Mouse (Mus musculus) gastrocnemius, postnatal 10 days (tissue): Measurements from ENCODE around the gene Dnah10. TPM values are rescaled to one million over a fixed set of nuclear protein-coding genes. Genes with fewer than 3 reads are reported as not detected.

ENCODE experiments used
- DNase-seq: peaks from one replicate; pipeline ENCODE4 v3.0.0; 2021; ENCODE audit warnings: mixed read lengths
- total RNA-seq, 2 experiments: library from RNA; stranded (reverse); gene quantifications; 2 replicates each; pipeline ENCODE4 v1.2.3; 2021

Gene Dnah10
- total RNA-seq, 2 experiments from 2014 or later, result 0.07 to 0.19 TPM

GRCm38 (mm10) chr5:124872033-124872432 lies 147.1 kb downstream of the Dnah10 start:
- no peak for DNase-seq

GRCm38 (mm10) chr5:124873096-124873495 lies 148.2 kb downstream of the Dnah10 start:
- no peak for DNase-seq

- no peak for DNase-seq
Measured at GRCm38 (mm10) chr5:124873890-124874601, 149.2 kb downstream of the Dnah10 start.

GRCm38 (mm10) chr5:124879251-124879650 lies 154.4 kb downstream of the Dnah10 start:
- no peak for DNase-seq

GRCm38 (mm10) chr5:124879801-124880200 lies 154.9 kb downstream of the Dnah10 start:
- DNase-seq, result no peak

GRCm38 (mm10) chr5:124883877-124884276 lies 159.0 kb downstream of the Dnah10 start:
- DNase-seq, result no peak

Other genes starting within 250 kb of the Dnah10 start
- 1 to 10 TPM; 6.6 to 7.9 TPM for gene Rilpl2, start 246.7 kb upstream of the Dnah10 start, total RNA-seq
- gene Snrnp35, start 242.0 kb upstream of the Dnah10 start, total RNA-seq, result 10 to 100 TPM; 21.8 to 23.6 TPM
- 10 to 100 TPM; 48.9 to 49.3 TPM for gene Rilpl1, start 193.7 kb upstream of the Dnah10 start, total RNA-seq
- gene Tmed2, start 184.4 kb upstream of the Dnah10 start, total RNA-seq, result 100 to 1,000 TPM; 158 to 163 TPM
- 1 to 10 TPM; 4.9 to 6.0 TPM for gene Ddx55, start 172.2 kb upstream of the Dnah10 start, total RNA-seq
- 10 to 100 TPM; 42.1 to 48.8 TPM for gene Eif2b1, start 146.0 kb upstream of the Dnah10 start, total RNA-seq
- gene Gtf2h3, start 145.9 kb upstream of the Dnah10 start, total RNA-seq, result 10 to 100 TPM; 17.6 to 18.2 TPM
- gene Atp6v0a2, start 96.5 kb upstream of the Dnah10 start, total RNA-seq, result 10 to 100 TPM; 20.4 to 25.7 TPM
- under 1 TPM; 0.61 TPM for gene Ccdc92, start 137.3 kb downstream of the Dnah10 start, total RNA-seq
- 10 to 100 TPM; 24.7 to 26.4 TPM for gene Zfp664, start 137.6 kb downstream of the Dnah10 start, total RNA-seq